Mouse (Mus musculus) kidney, embryonic 14.5 days (tissue): Measurements from ENCODE around the gene Dhtkd1. TPM values are rescaled to one million over a fixed set of nuclear protein-coding genes. Genes with fewer than 3 reads are reported as not detected.

Experiments used
- ATAC-seq: fragments of 200-750 bp; cut with Nextera tagmentation; 2 replicates; pipeline ENCODE4 v1.8.0; 2017; ENCODE audit warnings: moderate number of reproducible peaks, mild to moderate bottlenecking, moderate TSS enrichment, moderate library complexity; ENCODE audit not compliant: low FRiP score, low TSS enrichment
- H3K27ac ChIP-seq: fragments of 300-500 bp; sonication (generic); 2 replicates; pipeline ENCODE4 v1.5.1; 2014; ENCODE audit warnings: low read depth, mild to moderate bottlenecking, low read length, moderate library complexity, mixed read lengths
- H3K27me3 ChIP-seq: fragments of 300-500 bp; sonication (generic); 2 replicates; pipeline ENCODE4 v1.6.1; 2014; ENCODE audit warnings: mild to moderate bottlenecking, low read length; ENCODE audit not compliant: control insufficient read depth, insufficient read depth
- H3K36me3 ChIP-seq: fragments of 300-500 bp; sonication (generic); 2 replicates; pipeline ENCODE4 v1.6.1; 2014; ENCODE audit warnings: low read length, mixed read lengths; ENCODE audit not compliant: control insufficient read depth, insufficient read depth
- H3K4me1 ChIP-seq: fragments of 300-500 bp; sonication (generic); 2 replicates; pipeline ENCODE4 v1.6.1; 2014; ENCODE audit warnings: low read length, mixed read lengths; ENCODE audit not compliant: control insufficient read depth, insufficient read depth
- H3K4me2 ChIP-seq: fragments of 300-500 bp; sonication (generic); replicated peaks from 2 replicates; pipeline ENCODE4 v1.6.1; 2014; ENCODE audit warnings: low read depth, mild to moderate bottlenecking, low read length
- H3K4me3 ChIP-seq: fragments of 300-500 bp; sonication (generic); 2 replicates; pipeline ENCODE4 v1.5.1; 2014; ENCODE audit warnings: mild to moderate bottlenecking, low read length
- H3K9ac ChIP-seq: fragments of 300-500 bp; sonication (generic); 2 replicates; pipeline ENCODE4 v1.6.1; 2014; ENCODE audit warnings: low read depth, mild to moderate bottlenecking, low read length, moderate library complexity
- H3K9me3 ChIP-seq: fragments of 300-500 bp; sonication (generic); 2 replicates; pipeline ENCODE4 v1.6.1; 2016; ENCODE audit warnings: low read length; ENCODE audit not compliant: control insufficient read depth
- WGBS: fragments of 180-500 bp; shearing (Covaris S2); extraction: QIAGEN DNeasy Blood & Tissue Kit; methylation state at CpG from one replicate; pipeline ENCODE4 v1.1.7; 2014; 5-methylcytosine and 5-hydroxymethylcytosine counted together
- polyA plus RNA-seq: library from polyadenylated mRNA; unstranded; fragments of >200 nt; fragmentation: Nextera tagmentation; extraction: Ambion mirVana; gene quantifications from 2 replicates; pipeline ENCODE4 v1.2.1, GENCODE M21; 2014

Dhtkd1 gene
- polyA plus RNA-seq, 1 experiment from 2014 or later: 5.5 TPM

GRCm38 (mm10) chr2:5877446-5877845 is 65.1 kb downstream of the Dhtkd1 start:
- 76% methylated on average over 3 of the region's 3 CpGs for WGBS
- no peaks in the 10 kb centered on the region for H3K27me3 ChIP-seq
- peaks cover 83% of the 10 kb centered on the region for H3K36me3 ChIP-seq

GRCm38 (mm10) chr2:5869746-5870145 is 72.8 kb downstream of the Dhtkd1 start:
- Histone ChIP-seq H3K36me3 (peaks cover 71% of the 10 kb centered on the region), H3K9me3 (no peaks in the 10 kb centered on the region), H3K4me1 (no peaks in the 10 kb centered on the region), H3K4me3 (no peak overlapping the region), H3K4me2 (no peak overlapping the region), H3K9ac (no peak overlapping the region), H3K27ac (no peak overlapping the region), H3K27me3 (no peaks in the 10 kb centered on the region)
- 87% methylated on average over 5 of the region's 5 CpGs for WGBS
- ATAC-seq: no peak

More at GRCm38 (mm10) chr2:5877446-5877845, 65.1 kb downstream of the Dhtkd1 start:
- no peaks in the 10 kb centered on the region for H3K4me1 ChIP-seq
- H3K9me3 ChIP-seq: no peaks in the 10 kb centered on the region
- no peak overlapping the region for H3K27ac ChIP-seq
- no peak for ATAC-seq
- no peak overlapping the region for H3K9ac ChIP-seq
- H3K4me2 ChIP-seq: no peak overlapping the region
- H3K4me3 ChIP-seq: no peak overlapping the region

- peaks cover 69% of the 10 kb centered on the region for H3K36me3 ChIP-seq
- no peaks in the 10 kb centered on the region for H3K9me3 ChIP-seq
- no peak overlapping the region for H3K27ac ChIP-seq
- ATAC-seq: no peak
- H3K4me3 ChIP-seq: no peak overlapping the region
- H3K4me2 ChIP-seq: no peak overlapping the region
- no peaks in the 10 kb centered on the region for H3K27me3 ChIP-seq
- 87% methylated on average over 2 of the region's 2 CpGs for WGBS
- H3K9ac ChIP-seq: no peak overlapping the region
- no peaks in the 10 kb centered on the region for H3K4me1 ChIP-seq
These were observed 74.9 kb downstream of the Dhtkd1 start for GRCm38 (mm10) chr2:5867681-5868080.

- Histone ChIP-seq H3K4me1 (no peaks in the 10 kb centered on the region), H3K27ac (no peak within 1 kb of the TSS), H3K27me3 (no peaks in the 10 kb centered on the region), H3K9me3 (no peaks in the 10 kb centered on the region), H3K36me3 (peaks cover 69% of the 10 kb centered on the region), H3K4me3 (no peak within 1 kb of the TSS), H3K4me2 (no peak within 1 kb of the TSS), H3K9ac (no peak within 1 kb of the TSS)
- ATAC-seq: no peak
- WGBS: 95% methylated on average over 3 of the region's 3 CpGs
These were observed 79.8 kb downstream of the Dhtkd1 start, which contains the start of gene Gm13199 for GRCm38 (mm10) chr2:5862834-5863233. Gene Gm13199 (minus strand): TSS chr2:5862934.

- no peak overlapping the region for H3K27ac ChIP-seq
- 83% methylated on average over 5 of the region's 5 CpGs for WGBS
- no peak overlapping the region for H3K4me3 ChIP-seq
- H3K4me1 ChIP-seq: 0 out of 2 replicates have a peak, but pooled peaks cover under 1% of the 10 kb centered on the region
- no peak for ATAC-seq
- no peaks in the 10 kb centered on the region for H3K27me3 ChIP-seq
- peaks cover 15% of the 10 kb centered on the region for H3K36me3 ChIP-seq
- H3K9ac ChIP-seq: no peak overlapping the region
- H3K4me2 ChIP-seq: no peak overlapping the region
- H3K9me3 ChIP-seq: no peaks in the 10 kb centered on the region
These were observed 90.7 kb downstream of the Dhtkd1 start for GRCm38 (mm10) chr2:5851866-5852265.

GRCm38 (mm10) chr2:5851116-5851515 is 91.5 kb downstream of the Dhtkd1 start:
- Histone ChIP-seq H3K9ac (no peak overlapping the region), H3K36me3 (peaks cover 11% of the 10 kb centered on the region; the same call in 1 of the 2 replicates), H3K9me3 (no peaks in the 10 kb centered on the region), H3K4me3 (no peak overlapping the region), H3K27ac (no peak overlapping the region), H3K4me1 (peaks cover 8% of the 10 kb centered on the region), H3K4me2 (no peak overlapping the region), H3K27me3 (no peaks in the 10 kb centered on the region)
- 92% methylated on average over 9 of the region's 9 CpGs for WGBS
- no peak for ATAC-seq

Other genes with a start within 250 kb of the Dhtkd1 start
- 1.3 and 2.4 TPM in 2 replicates for gene Camk1d, start 228.3 kb downstream of the Dhtkd1 start, polyA plus RNA-seq
- gene Nudt5, start 97.8 kb downstream of the Dhtkd1 start, polyA plus RNA-seq: 83.8 and 101 TPM in 2 replicates
- gene Cdc123, start 97.6 kb downstream of the Dhtkd1 start, polyA plus RNA-seq: 291 and 357 TPM in 2 replicates
- gene Gm13199, start 79.9 kb downstream of the Dhtkd1 start, polyA plus RNA-seq: 3.7 and 4.0 TPM in 2 replicates
- gene Sec61a2, start 47.4 kb downstream of the Dhtkd1 start, polyA plus RNA-seq: 85.3 and 102 TPM in 2 replicates
- 12.1 and 12.5 TPM in 2 replicates for gene Upf2, start 8.7 kb upstream of the Dhtkd1 start, polyA plus RNA-seq
- 10.5 and 11.3 TPM in 2 replicates for gene Proser2, start 187.4 kb upstream of the Dhtkd1 start, polyA plus RNA-seq